Mouse (Mus musculus) thymus, postnatal 25 days (tissue): ENCODE measurements around the gene Eed.
"Not testable (repeated sequence)": the region's sequence is repeated elsewhere in the genome, so short reads cannot be mapped to it uniquely, and the experiment has no call there.

Source experiments
- DNase-seq: peaks from one replicate; pipeline ENCODE4 v3.0.0; 2022

Gene Eed

DNA sequence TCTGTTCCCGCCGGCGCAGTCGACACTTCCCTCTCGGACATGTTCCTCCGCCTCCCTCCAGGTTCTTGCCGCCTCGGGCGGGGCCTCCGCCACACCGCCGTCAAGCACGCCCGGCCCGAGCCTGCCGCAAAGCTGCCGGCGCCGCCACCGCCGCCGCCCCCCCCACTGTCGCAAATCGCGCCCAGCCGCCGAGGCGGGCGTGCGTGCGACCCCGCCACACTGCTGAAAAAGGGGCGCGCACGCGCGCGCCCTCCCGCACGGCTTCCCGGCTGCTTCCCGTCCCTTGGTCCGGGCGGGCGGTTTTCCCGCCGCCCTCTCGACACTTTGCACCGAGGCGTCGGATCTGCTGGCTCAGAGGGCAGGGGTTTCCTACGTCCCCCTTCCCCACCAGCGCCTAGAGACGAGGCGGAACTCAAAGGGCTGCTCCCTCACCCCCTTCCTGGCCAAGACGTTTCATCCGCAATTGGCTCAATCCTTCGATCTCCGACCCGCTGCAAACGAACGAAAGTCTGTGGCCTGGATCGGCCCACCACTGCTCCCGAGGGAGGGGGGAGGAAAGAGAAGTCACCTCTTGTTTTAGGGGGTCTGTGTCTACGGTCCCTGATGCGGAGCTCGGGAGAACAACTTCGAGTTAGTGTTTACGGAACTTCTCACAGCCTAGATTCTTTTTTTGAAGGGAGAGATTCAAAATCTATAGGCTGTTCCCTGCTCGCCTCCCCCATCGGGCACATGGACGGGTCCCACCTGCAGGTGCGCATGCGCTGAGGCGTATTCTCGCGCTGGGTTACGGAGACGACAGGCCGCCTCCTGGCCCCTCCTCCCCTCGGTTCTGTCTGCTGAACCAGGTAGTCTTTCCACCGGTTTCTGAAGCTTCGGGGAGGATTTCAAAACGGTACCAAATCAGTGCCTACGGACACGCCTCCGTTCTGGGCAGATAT is at the start of gene Eed:
Gene Eed (minus strand): TSS at position 499 of the 938 bp plus-strand sequence.
- peak; percentile 95 for DNase-seq

DNA sequence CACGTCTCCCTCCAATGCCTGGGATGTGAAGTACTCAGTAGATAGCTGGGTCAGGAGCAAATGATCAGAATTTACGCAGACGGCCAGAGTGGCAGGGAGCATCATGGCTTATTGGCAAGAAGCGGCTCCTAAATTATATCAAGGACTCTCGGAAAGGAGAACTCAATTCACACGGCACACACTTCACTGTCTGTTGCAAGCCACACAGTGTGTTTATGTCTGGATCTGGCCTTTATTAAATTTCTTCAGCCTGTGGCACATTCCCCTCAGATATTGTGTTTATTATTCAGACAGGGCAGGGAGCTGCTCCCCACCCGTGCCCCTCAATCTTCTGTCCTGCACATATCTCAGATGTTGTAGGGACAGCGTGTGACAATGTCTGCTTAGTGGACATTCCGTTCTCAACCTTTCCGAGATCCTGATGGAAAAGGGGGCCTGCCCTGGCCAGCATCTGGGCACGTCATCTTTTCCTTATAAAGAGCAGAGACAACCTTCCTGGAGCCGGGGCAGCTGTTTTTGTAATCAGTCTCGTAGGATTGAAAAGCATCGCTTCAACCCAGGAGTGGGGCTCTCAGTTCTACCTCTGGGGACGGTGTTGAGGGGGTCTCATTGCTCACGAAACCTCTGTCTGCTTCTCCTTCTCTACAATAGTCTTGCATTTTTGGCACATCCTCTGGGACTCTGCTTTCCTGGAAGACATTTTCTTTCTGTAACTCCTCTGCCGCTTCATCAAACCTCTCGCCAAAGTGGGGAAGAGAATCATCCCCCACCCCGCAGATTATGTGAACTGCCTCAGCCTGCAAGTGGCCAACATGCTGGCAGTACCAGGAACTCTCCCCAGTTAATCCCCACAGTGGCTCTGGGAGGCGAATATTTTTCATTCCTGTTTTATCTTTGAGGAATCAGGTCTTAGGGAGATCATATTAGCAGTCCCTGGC is 49.0 kb upstream of the Eed start:
- DNase-seq = no peak

DNA sequence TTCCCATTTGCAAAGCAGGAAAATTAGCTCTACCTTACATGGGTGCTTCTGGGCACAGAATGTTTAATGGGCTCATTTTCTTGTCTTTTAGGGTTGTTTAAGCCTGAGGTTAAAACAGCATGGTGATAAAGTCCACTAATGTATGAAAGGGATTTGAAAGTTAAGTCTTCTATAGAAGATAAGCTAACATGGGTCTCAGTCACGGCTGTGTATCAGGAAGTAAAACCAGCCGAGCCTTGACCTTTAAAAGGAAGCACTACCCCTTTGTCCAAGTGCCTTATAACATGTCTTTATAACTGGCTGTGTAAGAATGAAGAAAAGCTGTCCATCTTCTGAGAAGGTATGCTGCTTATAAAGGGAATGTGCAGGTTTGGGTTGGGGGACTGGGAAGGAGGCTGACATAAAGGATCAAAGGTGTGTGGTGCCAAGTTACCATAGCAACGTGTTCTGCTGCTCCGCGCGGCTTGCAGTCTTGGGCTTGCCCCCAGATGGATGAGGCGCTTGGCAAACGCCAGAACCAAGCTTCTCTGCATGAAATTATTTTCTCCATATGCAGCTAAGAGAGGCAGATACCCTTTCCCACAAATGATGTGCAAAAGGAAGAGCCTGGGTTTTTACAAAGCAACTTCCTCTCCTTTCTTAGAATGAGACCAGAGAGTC is 48.2 kb upstream of the Eed start:
- no peak for DNase-seq

DNA sequence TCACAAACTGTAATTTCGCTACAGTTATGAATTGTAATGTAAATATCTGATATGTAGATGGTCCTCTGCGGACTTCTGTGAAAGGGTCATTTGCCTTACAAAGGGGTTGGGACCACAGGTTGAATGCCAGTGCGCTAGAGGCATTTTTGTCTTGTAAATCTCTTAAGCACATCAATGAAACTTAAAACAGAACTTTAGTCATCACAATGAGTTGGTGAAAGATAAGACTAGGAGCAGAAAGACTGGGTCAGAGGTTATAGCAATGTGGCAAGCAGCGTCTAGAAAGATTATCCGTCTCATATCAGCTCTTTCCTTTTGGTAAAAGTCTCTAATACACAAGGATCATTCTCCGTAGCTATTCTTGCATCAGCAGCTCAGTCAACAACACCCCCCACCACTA is 44.2 kb upstream of the Eed start:
- no peak for DNase-seq

DNA sequence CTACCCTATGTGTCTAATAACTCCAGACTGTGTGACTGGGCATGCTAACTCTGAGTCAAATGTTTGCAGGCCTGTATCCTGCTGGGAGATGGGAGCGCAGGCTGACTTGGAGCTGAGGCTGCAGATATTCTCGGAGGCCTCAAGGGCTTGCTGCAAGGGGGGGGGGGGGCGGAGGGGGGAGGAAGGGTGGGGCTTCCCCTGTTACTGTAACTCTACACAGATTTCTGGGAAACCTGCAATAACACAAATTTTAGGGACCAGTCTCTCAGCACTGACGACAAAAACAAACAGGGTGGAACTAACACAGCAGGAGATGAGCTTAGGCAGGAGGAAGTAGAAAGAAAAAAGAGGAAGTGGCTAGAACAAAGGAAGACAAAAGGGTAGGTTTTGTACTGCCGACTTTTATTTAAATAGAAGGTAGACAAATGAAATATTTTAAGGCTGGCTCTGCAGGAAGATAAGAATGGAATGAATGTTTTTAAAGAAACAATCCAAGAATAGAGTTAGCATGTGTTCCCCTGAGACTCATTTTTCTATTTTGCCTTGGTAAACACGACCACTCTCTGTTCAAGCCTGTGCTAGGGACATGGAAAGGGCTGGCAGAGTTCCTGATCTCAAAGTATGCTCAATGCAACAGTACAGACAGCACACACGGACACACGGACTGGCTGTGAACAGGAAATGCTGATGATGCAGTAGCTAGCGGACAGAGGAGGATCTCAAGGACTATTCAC is 42.4 kb upstream of the Eed start:
- no peak for DNase-seq

DNA sequence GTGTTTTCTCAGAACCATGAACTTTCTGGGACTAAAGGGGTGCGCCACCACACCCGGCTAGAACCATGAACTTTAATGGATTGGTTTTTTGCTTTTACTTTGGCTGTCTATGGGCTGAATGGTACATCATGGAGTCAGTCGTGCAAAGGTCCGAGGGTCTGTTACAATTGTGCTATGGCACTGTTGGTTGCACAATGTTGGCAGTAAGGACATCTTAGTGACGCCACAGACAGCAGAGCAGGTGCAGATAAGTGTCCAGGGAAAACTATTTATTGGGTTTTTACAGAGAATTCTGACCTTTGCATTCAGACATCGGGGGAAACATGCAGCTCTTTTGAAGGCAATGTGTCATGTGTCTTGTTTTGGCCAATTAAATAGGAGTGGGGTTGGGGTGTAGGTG is 39.5 kb upstream of the Eed start:
- DNase-seq = no peak

DNA sequence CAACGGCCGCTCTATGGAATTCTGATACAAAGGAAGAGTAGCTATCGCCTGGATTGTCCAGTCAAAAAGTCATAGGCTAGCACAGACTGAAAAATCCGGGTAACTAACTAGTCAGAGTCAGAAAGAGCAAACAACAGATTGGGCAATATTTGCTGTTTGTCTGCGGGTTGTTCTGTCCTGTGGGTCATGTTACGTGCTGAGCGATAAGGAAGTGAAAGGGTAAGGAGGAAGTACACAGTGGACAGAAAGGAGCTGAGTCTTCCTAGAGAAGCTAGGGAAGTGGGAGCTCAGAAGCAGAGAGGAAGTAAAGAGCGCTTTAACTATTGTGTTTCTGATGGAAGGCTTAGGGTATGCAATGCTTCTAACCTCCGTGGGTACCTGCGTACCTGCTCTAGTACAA is 38.8 kb upstream of the Eed start:
- DNase-seq = no peak

DNA sequence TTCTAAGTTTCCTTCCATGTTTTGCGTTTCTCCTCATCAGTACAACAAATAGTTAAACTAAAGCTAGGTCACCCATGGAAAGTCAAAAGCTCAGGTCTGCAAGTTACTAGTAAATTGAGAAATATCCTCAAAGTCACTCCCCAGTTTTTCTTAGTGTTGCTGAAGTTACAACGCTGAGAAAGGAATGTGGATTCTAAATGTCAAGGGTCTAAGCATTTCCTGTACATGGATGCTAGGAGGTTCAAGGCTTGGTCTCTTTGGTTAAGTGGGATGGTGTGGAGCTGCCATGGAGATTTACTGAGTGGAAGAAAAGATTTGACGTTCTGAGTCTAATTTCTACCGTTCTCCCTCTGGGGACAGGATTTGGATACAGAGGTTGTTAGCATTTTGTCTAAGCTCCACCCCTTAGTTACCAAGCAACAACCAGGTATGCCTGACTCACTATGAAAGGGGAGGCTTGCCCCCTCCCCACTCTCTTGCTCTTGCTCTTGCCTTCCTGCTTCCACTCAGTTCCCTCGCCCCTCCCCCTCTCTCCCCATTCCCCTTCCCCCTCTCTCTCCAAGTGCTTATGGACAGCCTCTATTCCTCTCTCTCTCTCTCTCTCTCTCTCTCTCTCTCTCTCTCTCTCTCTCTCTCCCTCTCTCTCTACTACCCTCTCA is 36.3 kb upstream of the Eed start:
- DNase-seq = no peak

DNA sequence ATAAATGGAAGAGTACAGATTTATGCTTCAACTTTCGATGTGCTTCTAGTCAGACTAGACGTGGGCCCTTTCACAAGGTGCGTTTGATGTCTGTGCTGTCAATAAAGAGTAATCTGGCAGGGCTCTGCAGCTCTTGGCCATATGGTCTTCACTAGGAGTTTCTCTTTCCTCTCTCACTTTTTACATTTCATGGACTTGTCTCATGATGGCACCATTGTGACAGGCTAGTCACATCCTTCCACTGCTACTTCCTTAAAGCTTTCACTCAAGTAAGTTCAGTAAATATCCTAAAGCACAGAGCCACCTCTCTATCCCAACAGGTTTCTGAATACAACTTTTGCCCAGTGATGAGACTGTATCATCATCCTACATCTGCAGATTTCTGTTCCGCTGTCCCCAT is 35.7 kb upstream of the Eed start:
- DNase-seq = peak; percentile 35

DNA sequence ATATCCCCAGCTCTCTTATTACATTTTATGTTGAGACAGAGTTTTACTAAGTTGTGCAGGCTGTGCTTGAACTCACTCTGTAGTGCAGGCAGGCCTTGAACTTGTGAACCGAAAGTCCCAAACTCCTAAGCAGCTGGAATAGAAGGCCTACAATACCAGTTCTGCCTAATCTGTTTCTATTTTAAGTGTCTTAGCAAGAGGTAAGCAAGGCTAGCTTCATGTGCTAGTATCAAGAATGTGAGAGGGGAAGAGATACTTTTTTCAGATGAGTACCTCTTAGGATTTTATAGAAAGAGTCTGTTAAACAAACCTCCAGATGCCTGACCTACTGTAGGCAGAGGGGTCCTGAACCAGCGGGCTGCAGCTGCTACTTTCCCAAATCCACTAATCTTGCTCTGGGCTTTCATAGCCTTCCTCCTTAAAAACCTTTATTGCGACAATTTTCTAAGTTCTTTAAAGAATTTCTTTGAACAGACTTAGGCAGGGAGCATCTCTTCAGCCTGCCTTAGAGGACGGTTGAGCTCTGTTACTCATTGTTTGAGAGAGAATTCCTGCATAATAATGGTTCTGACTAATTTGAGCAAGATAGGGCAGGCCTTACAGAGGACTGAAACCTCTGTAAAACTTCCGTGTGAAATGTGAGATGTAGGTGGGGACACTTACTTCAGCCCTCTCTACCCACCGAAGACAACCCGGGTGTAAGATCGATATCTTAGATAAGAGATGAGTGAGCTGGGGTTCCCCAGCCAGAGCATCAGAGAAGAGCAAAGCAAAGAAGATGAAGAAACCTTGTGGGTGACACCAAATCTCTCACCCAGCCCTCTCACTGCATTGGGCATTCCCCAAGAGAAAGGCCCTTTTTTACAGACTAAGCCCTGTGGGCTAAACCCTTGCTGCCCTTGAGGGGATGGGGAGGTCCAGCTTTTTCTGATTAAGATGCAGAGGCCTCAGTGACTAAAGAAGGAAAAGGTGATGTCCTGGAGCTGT is 26.2 kb upstream of the Eed start:
- no peak for DNase-seq

DNA sequence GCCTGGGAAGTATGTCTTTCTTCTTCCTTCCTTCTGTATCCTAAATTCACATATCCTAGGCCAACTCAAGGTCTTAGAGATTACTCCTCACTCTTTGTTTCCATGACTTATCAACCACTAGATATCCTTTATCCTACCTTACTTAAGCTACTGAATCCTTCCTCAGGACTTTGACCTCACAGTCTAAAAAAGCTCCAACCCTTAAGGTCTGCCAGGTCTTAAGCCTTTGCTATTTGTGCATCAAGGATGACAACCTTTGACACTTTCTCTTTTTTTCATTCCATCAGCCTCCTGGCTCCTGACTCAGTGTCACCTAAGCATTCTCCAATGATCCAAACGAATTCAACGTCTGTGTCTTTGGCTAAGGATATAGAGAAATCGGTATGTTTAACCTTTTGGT is 24.0 kb upstream of the Eed start:
- DNase-seq = no peak

DNA sequence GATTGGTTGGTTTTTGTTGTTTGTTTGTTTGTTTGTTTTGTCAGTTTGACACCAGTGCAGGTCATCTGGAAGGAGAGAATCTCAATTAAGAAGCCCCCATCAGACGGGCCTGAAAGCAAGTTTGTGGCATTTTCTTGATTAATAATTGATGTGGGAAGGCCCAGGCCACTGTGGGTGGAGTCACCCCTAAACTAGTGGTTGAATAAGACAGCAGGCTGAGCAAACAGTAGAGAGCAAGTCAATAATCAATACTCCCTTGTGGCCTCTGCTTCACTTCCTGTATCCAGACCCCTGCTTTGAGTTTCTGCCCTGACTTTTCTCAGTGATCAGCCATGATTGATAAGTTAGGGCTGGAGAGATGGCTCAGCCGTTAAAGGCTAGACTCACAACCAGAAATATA is 21.6 kb upstream of the Eed start:
- DNase-seq = no peak

DNA sequence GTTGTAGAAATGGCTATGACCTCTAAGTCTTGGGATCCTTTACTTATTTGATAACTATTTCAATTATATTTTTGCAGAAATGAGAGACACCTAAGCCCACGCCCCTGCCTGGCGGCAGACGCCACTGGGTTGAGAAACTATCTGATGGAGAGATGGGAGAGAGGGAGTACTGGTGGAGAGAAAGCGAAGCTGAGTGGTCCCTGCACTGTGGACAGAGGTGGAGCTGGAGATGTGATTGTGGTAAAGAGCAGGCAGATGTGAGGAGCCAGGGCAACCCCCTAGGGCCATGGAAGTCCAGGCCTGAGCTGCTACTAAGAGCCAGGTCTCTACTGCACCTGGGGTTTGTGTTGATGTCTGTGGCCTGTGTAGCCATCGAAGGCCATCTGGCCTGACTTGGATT is 18.7 kb upstream of the Eed start:
- no peak for DNase-seq

DNA sequence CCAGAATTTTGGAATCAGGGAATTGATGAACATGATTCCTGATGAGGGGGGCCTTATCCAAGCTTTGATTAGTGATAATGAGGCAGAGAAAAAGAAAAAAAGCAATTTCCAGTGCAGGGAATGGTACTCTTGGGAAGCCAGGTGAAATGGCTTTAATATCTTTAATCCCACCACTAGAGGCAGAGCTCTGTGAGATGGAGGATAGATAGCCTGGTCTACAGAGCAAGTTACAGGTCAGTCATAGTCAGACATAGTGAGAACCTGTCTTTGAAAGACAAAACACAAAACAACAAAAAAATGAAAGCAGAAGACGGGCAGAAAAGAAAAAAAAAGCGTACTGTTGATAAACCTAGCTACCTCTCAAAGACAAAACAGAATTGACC is 17.8 kb upstream of the Eed start:
- DNase-seq = no peak

DNA sequence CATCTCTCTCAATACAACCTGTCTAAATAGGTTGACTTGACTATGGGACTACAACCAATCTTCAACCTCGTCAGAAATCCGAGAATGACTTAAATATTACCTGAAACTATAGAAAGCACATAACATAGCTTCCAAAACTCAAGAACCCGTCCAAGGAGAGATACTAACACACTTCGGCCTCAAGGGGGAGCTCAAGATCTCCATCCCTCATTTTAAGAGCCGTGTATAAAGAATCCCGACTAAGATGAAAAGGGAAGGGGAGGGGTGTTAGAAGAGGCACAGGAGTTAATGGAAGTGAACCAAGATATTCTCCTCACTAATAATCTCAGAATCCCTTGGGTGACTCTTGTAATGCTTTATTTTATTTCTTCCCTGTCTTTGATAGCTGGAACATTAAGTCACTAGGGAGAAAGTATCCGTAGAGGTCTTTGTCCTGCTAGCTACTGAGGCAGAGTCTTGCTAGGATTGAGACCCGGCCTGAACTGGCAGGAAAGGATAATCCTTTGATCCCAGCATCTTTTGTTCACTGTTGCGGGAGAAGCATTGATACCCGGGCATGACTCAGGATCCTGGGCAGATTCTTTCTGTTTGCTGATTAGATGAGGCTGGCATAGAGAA is 17.3 kb upstream of the Eed start:
- peak; percentile 50 for DNase-seq

DNA sequence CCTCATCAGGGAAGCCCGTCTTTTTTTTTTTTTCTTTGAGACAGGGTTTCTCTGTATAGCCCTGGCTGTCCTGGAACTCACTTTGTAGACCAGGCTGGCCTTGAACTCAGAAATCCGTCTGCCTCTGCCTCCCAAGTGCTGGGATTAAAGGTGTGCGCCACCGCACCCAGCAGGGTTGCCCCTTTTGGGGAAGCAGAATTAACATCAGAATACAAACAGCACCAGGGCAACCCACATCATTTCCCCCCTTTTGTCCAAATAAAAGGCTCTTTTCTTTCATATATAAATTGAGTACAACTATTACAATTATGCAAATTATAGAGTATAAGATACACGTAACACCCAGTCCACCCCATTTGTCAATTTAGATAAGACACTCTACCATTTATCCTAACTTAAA is 16.7 kb upstream of the Eed start:
- DNase-seq = not testable (repeated sequence)

DNA sequence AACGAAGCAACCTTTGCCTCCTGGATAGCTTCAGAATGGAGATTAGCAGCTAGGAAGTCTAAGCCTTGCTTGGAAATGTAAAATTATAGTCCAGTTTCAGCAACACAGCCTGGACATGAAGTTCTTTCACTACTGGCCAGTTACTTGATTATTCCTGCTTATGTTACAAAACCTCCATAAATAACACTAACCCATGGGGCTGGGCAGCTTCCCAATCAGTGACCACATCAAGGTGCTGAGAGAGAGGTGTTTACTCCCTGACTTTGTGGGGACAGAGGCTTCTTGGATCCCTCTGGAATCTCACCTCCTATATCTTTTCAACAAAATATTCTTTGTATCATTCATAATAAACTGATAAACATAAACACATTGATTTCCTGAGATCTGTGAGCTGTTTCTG is 12.3 kb upstream of the Eed start:
- no peak for DNase-seq

DNA sequence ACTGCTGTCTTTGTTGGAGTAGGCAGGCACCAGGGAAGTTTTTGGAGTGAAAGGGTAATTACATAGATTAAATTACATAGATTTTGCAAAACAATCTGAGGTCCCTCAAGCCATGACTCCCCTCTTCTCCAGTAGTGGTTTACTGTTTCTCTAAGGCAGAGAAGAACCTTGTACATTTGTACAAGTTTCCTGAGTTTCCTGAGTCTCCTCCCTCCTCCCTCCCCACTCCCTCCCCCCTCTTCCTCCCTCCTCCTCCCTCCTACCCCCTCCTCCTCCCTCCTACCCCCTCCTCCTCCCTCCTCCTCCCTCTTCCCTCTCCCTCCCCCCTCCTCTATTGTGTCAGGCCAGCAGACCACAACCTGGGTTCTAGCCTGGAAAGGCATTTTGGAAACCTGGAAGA is 3.6 kb upstream of the Eed start:
- no peak for DNase-seq

DNA sequence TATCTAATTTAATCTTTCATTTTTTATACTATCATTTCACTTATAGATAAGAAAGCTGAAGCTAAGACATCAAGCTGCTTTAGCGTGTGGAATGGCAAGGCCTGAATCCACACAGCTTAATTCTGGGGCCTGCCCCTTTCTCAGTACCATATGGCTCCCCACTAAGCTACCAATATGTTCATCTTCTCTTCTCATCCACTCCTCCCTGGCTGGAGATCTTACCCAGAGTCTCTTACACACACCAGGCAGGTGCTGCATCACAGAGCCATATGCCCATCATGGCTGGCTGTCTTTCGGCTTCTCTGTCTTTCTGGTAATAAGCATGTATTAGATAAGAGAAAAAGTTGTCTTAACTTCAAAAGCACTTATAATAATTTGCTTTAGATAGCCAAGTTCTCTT is 2.7 kb upstream of the Eed start:
- DNase-seq = no peak

DNA sequence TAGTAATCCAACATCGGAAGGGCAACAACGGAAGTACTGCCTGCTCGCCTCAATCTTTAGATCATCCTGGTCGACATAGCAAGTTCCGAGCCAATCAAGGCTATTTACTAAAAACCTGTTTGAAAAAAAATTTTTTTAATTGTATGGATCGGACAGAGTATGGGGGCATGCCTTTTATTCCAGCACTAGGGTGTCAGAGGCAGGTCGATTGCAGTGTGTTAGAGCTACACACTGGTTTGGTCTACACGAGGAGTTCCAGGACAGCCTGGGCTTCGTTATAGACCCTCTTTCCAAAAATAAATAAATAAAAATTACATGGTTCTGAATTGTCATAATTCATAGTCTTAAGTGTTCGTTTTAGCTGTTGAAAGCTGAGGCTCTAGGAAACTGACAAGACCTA is 774 bp upstream of the Eed start:
- DNase-seq = peak; percentile 4

DNA sequence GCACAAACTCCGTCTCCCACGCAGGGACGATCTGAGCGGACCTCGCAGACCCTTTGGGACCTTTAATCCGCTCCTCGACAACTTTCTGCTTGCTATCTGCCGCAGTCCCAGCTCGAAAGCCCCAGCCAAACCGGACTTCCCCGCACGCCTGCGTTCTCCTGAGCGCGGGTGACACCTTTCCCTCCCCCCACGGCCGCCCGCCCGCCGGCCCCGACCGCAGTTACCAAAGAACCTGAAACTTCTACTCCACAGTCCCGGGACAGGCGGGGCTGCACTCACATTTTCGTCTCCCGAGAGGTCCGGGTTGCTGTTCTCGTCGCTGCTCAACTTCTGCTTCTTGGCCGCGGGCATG is 674 bp downstream of the Eed start:
- DNase-seq = no peak
